Mouse (Mus musculus): ENCODE measurements around the gene Cdk5rap3. TPM values are rescaled to one million over a fixed set of nuclear protein-coding genes. Genes with fewer than 3 reads are reported as not detected.

Gene Cdk5rap3
- polyA plus RNA-seq, 1 experiment from 2014 or later, result 107 TPM

GRCm38 (mm10) chr11:96902639-96903635 lies 13.4 kb downstream of the Cdk5rap3 start:
- Histone ChIP-seq H3K4me1 (peaks cover 95% of the 10 kb centered on the region), H3K27ac (peak overlapping the region; percentile 91), H3K4me3 (peak overlapping the region; percentile 0; the same call in 1 of the 2 replicates), H3K27me3 (ENCODE audit: poor library complexity, severe bottlenecking) (no peaks in the 10 kb centered on the region), H3K36me3 (replicated peaks) (peaks cover 25% of the 10 kb centered on the region), H3K9me3 (no peaks in the 10 kb centered on the region)
- WGBS, result 10% methylated on average over 16 of the region's 16 CpGs
- DNase-seq (ENCODE audit: extremely low spot score, low spot score), result peak; percentile 83

- no peak for DNase-seq (ENCODE audit: extremely low spot score, low spot score)
- Histone ChIP-seq H3K9me3 (no peaks in the 10 kb centered on the region), H3K27me3 (ENCODE audit: poor library complexity, severe bottlenecking) (no peaks in the 10 kb centered on the region), H3K4me1 (peaks cover 95% of the 10 kb centered on the region), H3K27ac (peak overlapping the region; percentile 91), H3K4me3 (no peak overlapping the region), H3K36me3 (replicated peaks) (peaks cover 9% of the 10 kb centered on the region)
- 80% methylated on average over 9 of the region's 9 CpGs for WGBS
These were observed 15.0 kb downstream of the Cdk5rap3 start for GRCm38 (mm10) chr11:96901332-96901731.

- H3K27me3 ChIP-seq (ENCODE audit: poor library complexity, severe bottlenecking), result no peaks in the 10 kb centered on the region
- H3K27ac ChIP-seq, result peak overlapping the region; percentile 91
- peak; percentile 93 for DNase-seq (ENCODE audit: extremely low spot score, low spot score)
- H3K4me1 ChIP-seq, result peaks cover 86% of the 10 kb centered on the region
- whole genome bisulfite sequencing, result 20% methylated on average over 13 of the region's 13 CpGs
- H3K4me3 ChIP-seq, result peak overlapping the region; percentile 36
- H3K9me3 ChIP-seq, result 0 out of 2 replicates have a peak, but pooled peaks cover 1% of the 10 kb centered on the region
- H3K36me3 ChIP-seq (replicated peaks), result no peaks in the 10 kb centered on the region
These were observed 16.6 kb downstream of the Cdk5rap3 start for GRCm38 (mm10) chr11:96899449-96900306.

GRCm38 (mm10) chr11:96895886-96896285 lies 20.4 kb downstream of the Cdk5rap3 start:
- Histone ChIP-seq H3K27me3 (ENCODE audit: poor library complexity, severe bottlenecking) (no peaks in the 10 kb centered on the region), H3K36me3 (replicated peaks) (no peaks in the 10 kb centered on the region), H3K4me3 (no peak overlapping the region), H3K27ac (peak overlapping the region; percentile 90), H3K9me3 (0 out of 2 replicates have a peak, but pooled peaks cover 6% of the 10 kb centered on the region), H3K4me1 (peaks cover 75% of the 10 kb centered on the region)
- DNase-seq (ENCODE audit: extremely low spot score, low spot score), result no peak
- WGBS, result 91% methylated on average over 4 of the region's 4 CpGs

GRCm38 (mm10) chr11:96893203-96893842 lies 23.0 kb downstream of the Cdk5rap3 start:
- Histone ChIP-seq H3K27ac (peak overlapping the region; percentile 81), H3K9me3 (0 out of 2 replicates have a peak, but pooled peaks cover 6% of the 10 kb centered on the region), H3K4me3 (no peak overlapping the region), H3K4me1 (peaks cover 51% of the 10 kb centered on the region), H3K27me3 (ENCODE audit: poor library complexity, severe bottlenecking) (no peaks in the 10 kb centered on the region), H3K36me3 (replicated peaks) (no peaks in the 10 kb centered on the region)
- DNase-seq (ENCODE audit: extremely low spot score, low spot score), result peak; percentile 14
- 67% methylated on average over 11 of the region's 11 CpGs for WGBS

GRCm38 (mm10) chr11:96891784-96892527 lies 24.3 kb downstream of the Cdk5rap3 start:
- H3K36me3 ChIP-seq (replicated peaks), result no peaks in the 10 kb centered on the region
- DNase-seq (ENCODE audit: extremely low spot score, low spot score), result no peak
- WGBS, result 65% methylated on average over 14 of the region's 14 CpGs
- H3K4me3 ChIP-seq, result no peak overlapping the region
- 0 out of 2 replicates have a peak, but pooled peaks cover 6% of the 10 kb centered on the region for H3K9me3 ChIP-seq
- H3K27ac ChIP-seq, result peak overlapping the region; percentile 81
- H3K27me3 ChIP-seq (ENCODE audit: poor library complexity, severe bottlenecking), result no peaks in the 10 kb centered on the region
- peaks cover 43% of the 10 kb centered on the region for H3K4me1 ChIP-seq

GRCm38 (mm10) chr11:96886942-96887546 lies 29.3 kb downstream of the Cdk5rap3 start:
- Histone ChIP-seq H3K27ac (peak overlapping the region; percentile 88), H3K4me1 (peaks cover 47% of the 10 kb centered on the region), H3K4me3 (no peak overlapping the region), H3K27me3 (ENCODE audit: poor library complexity, severe bottlenecking) (no peaks in the 10 kb centered on the region), H3K36me3 (replicated peaks) (no peaks in the 10 kb centered on the region), H3K9me3 (no peaks in the 10 kb centered on the region)
- no peak for DNase-seq (ENCODE audit: extremely low spot score, low spot score)
- WGBS, result 92% methylated on average over 8 of the region's 8 CpGs

GRCm38 (mm10) chr11:96885901-96886340 lies 30.4 kb downstream of the Cdk5rap3 start:
- Histone ChIP-seq H3K27ac (peak overlapping the region; percentile 88), H3K27me3 (ENCODE audit: poor library complexity, severe bottlenecking) (no peaks in the 10 kb centered on the region), H3K36me3 (replicated peaks) (no peaks in the 10 kb centered on the region), H3K9me3 (no peaks in the 10 kb centered on the region), H3K4me3 (peak overlapping the region; percentile 22; the same call in 1 of the 2 replicates), H3K4me1 (peaks cover 41% of the 10 kb centered on the region)
- WGBS, result 15% methylated on average over 5 of the region's 5 CpGs
- peak; percentile 43 for DNase-seq (ENCODE audit: extremely low spot score, low spot score)

DNA sequence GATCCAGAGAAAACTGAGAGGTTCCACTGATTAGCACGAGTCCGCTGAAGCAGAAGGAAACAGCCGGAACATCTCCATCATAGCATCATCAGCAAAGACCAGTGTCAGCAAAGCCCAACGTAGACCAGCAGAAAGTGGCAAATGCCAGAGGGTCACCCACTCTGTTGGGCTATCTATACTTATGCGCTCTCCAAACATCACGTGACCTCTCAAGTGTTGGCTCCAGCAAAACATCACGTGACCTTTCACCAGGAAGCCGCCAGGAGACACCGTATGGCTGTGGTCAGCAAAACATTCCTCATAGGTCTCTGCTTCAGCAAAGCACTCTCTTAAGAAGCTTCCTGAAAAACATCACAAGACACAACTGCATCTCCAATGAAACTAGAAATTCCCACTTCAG lies 36.0 kb downstream of the Cdk5rap3 start:
- Histone ChIP-seq H3K27me3 (ENCODE audit: poor library complexity, severe bottlenecking) (no peaks in the 10 kb centered on the region), H3K4me1 (peaks cover 73% of the 10 kb centered on the region), H3K4me3 (no peak overlapping the region), H3K36me3 (replicated peaks) (no peaks in the 10 kb centered on the region), H3K27ac (peak overlapping the region; percentile 95), H3K9me3 (no peaks in the 10 kb centered on the region)
- 90% methylated on average over 9 of the region's 9 CpGs for WGBS
- no peak for DNase-seq (ENCODE audit: extremely low spot score, low spot score)

DNA sequence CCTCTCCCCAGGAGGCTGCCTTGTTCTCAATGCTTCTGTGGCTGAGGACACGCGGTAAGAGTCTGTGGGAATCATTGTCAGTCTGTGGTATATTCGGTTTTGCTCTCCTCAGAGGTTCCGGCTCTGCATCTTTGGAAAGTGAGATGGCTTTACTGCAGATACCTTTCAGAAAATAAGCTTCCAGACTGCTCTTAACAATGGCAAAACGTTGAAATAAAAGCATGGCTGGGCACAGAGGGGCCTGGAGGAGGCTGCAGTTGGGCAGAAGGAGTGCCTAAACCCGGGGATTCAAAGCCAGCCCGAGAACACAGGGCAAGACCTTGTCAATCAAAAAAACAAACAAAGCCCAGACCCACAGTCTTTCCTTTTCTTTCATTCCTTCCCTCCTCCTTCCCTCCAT lies 36.9 kb downstream of the Cdk5rap3 start:
- Histone ChIP-seq H3K27me3 (ENCODE audit: poor library complexity, severe bottlenecking) (no peaks in the 10 kb centered on the region), H3K4me3 (no peak overlapping the region), H3K36me3 (replicated peaks) (no peaks in the 10 kb centered on the region), H3K9me3 (no peaks in the 10 kb centered on the region), H3K4me1 (peaks cover 73% of the 10 kb centered on the region), H3K27ac (peak overlapping the region; percentile 95)
- no peak for DNase-seq (ENCODE audit: extremely low spot score, low spot score)
- WGBS, result 18% methylated on average over 7 of the region's 7 CpGs

DNA sequence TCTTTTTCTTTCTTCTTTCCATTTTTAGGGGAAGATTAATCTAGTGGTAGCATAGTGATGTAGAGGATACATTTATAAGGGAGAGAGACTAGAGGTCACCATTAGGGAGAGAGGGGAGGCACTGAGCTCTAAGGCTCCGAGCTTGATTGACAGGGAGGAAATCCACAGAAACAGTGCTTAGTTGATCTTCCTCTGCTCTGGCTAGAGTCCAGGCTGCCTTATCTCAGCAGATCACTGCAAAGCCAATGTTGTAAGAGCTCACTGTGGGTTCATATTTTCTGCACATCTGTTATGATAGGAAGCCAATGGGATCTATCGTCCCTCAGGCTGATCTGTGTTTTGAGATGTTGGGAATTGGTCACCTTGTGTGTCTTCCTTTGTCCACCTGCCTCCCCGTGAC lies 37.6 kb downstream of the Cdk5rap3 start:
- peak overlapping the region; percentile 95 for H3K27ac ChIP-seq
- no peaks in the 10 kb centered on the region for H3K9me3 ChIP-seq
- peaks cover 73% of the 10 kb centered on the region for H3K4me1 ChIP-seq
- WGBS, result 46% methylated on average over 3 of the region's 3 CpGs
- H3K36me3 ChIP-seq (replicated peaks), result no peaks in the 10 kb centered on the region
- H3K4me3 ChIP-seq, result no peak overlapping the region; the same call in 1 of the 2 replicates
- no peak for DNase-seq (ENCODE audit: extremely low spot score, low spot score)
- no peaks in the 10 kb centered on the region for H3K27me3 ChIP-seq (ENCODE audit: poor library complexity, severe bottlenecking)
